Mouse (Mus musculus): ENCODE data around the gene Wnt1.

DNA sequence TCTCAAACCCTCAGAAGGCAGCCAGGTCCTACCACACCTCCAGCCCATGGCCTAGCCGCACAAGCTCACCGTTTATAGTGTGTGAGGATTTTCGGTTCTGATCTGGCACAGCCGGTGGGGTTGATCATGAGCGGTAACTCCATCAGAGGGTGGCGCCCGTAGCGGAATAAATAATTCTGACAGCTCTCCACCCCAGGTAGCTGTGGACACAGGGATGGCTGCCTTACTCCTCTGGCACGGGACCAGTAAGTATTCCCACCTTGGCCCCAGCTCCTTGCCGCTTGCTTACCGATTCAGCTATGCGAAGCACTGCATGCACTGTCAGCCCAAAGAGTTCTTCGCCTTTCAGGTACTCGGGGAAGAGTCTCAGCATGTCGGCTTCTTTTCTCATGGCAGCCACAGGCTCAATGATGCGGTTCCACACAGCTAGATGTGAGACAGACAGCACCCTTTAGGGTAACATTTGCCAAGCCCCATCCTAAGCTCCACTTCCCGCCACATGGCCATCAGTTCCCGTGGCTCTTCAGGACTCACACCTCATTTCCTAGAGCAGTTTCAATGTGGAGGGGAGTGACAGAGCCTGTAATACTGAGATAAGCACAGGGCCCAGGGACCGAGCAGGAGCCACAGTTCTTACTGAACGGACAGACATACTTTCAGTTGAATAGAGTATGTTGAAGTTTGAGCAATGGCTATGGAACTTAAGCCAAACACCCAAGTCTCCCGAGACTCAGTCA is 47.5 kb downstream of the Wnt1 start:
- TF ChIP-seq CTCF (IDR thresholded peaks at IDR 0.05; ENCODE audit: low read depth, low read length) (no peak), EP300 (IDR thresholded peaks at IDR 0.05; ENCODE audit: insufficient read depth, low read depth, low read length) (no peak), POLR2A (IDR thresholded peaks at IDR 0.05; ENCODE audit: insufficient read depth, low read length) (no peak)

Data from ES-Bruce4 (cell line).